Mouse (Mus musculus) A20 (cell line): ENCODE measurements at regions not wholly inside any gene's neighbourhood (a gene's known extent, or its start where the extent isn't known, plus 50 kb on each side); places are given as distances from the start of the nearest gene placed in this dataset.

Experiments
- DNase-seq: peaks from one replicate; pipeline ENCODE4 v3.0.0-alpha.2; 2011; ENCODE audit warnings: low read depth, low spot score

DNA sequence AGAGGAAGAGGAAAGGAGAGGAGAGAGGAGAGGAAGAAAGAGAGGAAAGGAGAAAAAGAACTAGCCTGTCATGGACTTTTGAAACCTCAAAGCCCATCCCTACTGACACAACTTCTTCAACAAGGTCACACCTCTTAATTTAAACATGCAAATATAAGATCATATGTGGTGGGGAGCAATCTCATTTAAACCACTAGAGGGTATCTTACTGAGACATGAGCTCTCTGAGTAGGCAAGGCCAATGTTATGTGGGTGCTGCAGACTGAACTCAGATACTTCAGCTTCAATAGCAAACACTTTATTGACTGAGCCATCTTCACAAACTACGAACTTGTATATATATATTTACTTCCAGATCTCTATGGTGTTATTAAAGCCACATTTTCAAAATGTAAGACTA, 156.9 kb downstream of the Mex3b start:
- no peak for DNase-seq

DNA sequence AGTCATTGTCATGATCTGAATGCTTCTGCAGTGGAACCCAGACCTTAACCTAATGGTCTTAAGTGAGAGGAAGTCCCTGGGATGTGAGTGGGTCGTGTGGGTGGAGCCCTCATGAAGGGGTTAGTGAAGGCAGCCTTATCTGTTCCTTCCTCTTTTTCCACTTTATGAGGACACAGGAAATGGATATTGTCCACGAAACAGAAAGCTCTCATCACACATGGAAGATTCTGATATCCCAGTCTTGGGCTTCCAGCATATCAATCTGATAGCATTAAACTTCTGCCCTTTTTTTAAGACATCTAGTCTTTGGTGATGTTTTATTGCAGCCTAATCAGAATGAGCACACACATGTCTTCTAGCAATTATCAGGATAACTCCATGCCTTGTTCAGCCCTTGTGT, 164.0 kb downstream of the Mex3b start:
- DNase-seq, result no peak

DNA sequence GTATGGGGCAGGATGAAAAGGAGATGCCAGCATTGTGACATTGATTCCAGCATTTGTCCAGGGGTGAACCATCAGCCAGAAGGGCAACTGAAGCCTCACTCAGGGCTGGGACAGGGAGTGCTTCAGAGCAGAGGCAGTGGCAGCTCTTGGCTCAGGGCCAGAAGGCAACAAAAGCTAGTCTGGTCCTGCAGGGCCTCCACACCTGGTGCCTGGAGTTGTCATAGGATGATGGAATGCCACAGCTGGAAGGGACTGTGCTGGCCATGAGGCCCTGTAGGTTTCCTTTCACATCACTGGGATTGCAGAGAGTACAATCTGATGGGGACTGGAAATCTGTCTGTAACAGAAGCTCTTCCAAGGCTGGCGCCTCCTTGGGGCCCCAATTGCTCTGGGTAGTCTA, 164.9 kb downstream of the Mex3b start:
- DNase-seq, result no peak

DNA sequence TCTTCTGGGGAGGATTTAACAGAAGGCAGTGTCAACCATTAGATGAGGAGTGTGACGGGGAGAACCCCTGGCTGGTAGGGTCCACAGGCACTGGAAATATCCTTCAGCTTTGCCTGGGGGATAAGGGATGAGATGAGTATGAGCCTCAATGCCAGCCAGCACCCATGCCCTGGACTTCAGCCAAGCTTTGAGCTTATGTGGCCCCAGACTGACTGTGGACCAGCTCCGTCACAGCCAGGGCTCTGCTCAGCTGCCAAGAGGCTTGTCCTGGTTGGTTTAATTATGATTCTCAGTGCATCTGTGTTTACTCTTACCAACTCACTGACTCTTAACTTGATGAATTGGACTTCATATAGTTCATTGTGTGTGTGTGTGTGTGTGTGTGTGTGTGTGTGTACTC, 165.8 kb downstream of the Mex3b start:
- no peak for DNase-seq

DNA sequence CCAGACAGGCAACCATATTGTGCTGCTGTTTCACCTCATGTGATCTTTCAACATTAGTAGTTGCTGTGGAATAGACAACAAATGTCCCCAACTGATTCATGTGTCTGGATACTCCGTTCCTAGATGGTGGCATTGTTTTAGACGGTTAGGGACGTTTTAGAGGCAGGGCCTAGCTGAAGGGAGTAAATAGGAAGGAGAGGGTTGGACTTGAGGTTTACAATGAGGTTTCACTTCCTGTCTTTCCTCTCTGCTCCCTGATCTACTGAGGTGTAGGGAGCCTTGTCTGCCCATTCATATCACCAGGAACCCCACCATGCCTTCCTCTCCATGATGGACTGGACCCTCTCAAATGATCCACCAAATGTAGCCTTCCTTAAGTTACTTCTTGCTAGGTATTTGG, 168.1 kb downstream of the Mex3b start:
- DNase-seq, result peak; percentile 6

DNA sequence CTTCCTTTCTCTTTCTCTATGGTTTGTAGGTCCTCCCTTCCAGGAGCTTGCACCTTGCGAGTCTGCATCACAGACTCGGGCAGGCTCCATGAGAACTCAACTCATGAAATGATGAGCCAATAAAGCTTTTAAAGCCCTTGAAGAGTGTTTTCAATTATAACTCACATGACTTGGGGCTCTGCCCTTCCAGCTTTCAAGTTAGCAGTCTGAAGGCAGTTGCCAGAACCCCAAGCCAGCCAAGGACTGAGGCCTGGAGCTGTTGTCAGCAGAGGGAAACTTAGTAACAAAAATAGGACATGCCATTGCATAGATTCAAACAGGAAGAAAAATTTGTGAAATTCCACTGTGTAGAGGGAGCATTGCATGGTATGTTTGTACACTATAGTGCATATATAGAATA, 169.3 kb downstream of the Mex3b start:
- DNase-seq, result no peak

DNA sequence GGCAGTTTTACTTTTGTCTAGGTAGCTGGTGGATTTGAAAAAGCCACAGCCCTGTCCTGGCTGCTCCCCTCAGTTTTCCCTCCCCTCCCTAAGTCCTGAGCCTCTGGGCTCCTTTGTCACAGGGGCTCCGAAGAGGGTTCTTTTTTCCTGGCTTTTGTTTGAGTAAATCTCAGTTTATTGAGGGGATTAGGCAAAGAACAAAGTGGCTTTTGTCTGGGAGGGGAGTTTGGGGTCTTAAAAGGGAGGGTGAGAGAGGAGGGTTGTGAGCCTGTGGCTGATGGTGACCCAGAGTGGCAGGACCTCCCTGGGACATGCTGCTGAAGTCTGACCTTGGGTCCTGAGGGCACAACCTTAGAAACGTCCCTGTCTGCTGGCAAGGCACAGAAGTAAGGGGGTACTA, 170.0 kb downstream of the Mex3b start:
- no peak for DNase-seq

DNA sequence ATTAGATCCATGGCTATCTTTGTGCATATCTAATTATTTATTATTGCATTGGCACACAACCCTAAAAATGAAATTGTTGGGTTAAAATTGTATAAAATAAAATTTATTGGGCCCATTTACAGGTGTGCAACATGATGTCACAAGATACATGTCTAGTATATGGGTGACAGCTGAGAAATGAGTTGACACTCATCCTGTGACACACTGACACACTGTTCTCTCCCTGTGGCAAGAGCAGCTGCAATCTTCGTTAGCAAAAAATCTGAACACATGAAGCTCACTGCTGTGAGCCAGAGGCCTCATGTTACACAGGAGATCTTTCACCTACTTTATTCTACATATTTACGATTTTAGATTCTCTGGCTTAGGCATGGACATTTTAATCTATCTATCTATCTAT, 170.6 kb downstream of the Mex3b start:
- DNase-seq, result no peak

DNA sequence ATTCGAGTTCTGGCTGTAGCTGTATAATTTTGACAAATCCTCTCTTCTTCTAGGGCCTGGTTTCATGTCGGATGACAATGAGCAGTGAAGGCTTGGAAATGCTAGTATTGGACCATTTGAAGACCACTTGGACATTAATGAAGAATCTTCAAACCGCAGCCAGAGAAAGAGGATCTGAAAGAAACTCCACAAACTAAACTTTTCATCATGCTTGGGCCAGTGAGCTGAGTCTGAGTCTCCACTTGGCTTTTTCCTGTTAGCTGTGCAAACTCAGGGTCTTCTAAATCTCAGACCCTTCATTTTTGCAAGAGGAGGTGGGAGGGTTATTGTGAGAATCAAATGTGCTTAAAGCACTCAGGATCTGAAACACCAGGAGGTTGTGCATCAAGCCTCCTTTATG, 176.6 kb downstream of the Mex3b start:
- no peak for DNase-seq

DNA sequence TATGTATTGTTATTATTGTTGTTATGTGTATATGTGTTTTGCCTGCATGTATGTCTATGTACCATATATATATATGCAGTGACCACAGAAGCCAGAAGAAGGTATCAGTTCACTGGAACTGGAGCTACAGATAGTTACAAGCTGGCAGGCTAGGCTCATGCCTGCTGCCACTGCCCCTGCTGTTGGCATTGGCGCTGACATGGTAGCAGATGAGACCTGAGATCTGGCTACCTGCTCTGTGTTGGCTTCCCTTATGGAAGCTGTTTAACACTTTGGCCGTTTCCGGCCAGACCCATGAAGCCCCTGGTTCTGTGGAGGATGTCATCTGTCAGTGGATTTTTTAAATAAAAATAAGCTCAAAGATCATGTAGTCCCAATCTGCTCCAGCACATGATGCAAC, 178.1 kb downstream of the Mex3b start:
- DNase-seq, result no peak

DNA sequence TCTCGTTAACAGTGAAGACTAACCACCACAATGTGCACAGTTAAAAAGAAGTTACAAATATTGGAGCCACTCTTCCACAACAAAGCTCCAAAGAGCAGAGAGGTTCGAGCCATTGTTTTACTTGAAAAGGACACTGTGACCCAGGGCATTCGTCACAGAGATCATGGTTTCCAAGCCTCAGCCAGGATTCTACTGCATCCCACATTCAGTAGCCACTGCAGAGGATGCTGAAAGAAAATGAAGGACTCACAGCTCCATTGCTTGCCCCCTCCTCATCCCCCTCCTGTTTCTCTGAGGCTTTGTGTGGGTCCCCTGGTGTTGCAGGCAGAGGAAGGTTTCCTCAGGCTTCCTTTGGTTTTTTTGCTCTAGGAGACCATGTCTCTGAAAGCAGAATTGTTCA, 182.9 kb downstream of the Mex3b start:
- DNase-seq, result no peak

DNA sequence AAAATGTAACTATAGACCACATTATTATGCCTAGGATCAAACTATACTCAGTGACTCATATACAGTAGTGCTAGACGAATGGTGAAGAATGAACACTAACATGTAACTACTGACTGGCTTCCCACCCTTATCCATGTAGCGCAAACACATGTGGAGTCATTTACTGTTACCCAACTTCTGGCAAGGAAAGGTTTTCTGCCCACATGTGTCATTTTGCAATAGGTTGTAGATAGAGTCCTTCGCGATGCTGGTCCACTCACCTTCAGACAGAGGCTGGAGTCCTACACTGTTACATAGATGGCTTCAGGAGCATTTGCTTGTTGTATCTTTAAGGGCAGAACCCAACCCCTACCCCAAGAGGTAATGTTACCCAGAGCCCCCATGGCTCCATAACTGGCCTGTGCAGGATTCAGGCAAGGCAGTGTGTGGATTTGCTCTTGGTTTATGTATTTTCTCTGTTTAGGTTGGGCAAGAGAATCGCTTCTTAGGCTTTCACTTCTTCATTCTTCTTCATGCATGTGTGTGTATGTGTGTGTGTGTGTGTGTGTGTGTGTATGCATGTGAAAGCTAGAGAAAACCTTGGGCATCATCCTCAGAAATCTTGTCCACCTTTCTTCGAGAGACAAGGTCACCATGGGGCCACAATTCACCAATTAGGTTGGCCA, 183.8 kb downstream of the Mex3b start:
- peak; percentile 15 for DNase-seq

DNA sequence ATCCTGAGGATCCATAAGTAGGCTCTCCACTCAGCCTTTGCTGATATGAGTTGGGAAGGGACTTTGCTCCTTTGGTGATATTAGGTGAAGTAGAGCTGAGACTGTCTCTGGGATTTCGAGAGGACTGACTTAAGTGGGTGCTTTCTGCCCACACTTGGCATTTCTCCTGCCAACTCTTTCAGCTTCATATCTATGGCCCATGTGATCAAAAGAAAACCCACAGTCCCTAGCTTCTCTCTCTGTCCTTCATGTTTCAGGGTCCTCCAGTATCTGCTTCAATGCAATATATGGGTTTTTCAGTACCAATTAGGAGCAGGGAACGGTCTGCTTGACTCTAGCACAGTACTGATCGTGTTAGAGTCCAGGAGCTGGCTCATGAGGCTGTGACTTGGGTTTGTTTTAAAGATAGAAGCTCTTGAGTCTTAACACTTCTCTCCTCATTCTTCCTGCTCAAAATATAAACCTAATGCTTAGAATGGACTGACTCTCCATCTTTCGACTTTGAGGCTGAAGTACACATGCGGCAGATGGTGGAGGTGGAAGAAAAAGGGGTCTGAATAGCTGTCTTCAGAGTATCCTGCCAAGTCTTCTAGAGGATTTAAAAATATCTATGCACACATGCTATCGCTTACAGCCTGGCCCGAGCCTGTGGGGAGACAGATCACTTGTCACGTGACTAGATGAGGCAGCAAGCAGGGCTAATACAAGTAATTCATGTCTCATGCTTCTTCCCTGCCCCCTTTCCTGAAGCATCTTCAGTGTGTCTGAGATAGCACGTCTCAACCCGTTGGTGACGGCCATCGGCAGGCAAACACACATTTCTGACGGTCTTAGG, 189.2 kb downstream of the Mex3b start:
- no peak for DNase-seq

DNA sequence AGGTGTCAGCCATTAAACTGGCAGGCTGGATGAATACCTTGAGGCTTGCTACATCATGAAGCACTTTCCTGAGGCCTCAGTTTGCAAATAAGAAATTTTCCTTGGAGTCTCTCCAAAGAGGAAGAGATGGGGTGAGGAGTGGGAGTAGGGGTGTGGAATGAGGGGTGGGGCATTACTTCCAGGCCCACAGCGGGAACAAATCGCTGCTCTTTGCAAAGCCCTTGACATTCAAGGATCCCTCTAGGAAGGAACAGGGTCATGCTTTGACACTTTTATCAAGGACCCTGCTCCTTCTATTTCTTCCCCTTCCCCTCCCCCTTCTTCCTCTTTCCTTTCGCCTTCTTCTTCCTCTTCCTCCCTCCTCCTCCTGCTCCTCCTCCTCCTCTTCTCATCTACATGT, 193.2 kb downstream of the Mex3b start:
- no peak for DNase-seq

DNA sequence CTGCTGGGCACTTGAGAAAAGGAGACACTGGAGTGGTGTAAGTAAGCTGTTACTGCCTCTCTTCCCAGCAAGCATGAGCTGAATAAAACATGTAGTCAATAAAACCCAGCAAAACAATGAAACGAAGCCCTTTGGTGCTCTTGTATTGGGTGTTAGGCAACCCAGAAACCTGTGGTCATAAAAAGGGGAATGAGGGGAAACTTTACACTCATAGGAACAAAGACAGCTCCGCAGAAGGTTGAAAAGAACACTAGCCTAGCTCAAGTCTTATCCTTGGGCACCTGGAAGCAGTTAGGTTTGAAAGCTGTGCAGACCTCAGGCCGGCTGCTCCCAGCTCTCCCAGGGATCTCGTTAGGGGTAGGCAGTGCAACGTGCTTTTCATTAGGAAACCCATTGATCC, 193.6 kb downstream of the Mex3b start:
- no peak for DNase-seq

DNA sequence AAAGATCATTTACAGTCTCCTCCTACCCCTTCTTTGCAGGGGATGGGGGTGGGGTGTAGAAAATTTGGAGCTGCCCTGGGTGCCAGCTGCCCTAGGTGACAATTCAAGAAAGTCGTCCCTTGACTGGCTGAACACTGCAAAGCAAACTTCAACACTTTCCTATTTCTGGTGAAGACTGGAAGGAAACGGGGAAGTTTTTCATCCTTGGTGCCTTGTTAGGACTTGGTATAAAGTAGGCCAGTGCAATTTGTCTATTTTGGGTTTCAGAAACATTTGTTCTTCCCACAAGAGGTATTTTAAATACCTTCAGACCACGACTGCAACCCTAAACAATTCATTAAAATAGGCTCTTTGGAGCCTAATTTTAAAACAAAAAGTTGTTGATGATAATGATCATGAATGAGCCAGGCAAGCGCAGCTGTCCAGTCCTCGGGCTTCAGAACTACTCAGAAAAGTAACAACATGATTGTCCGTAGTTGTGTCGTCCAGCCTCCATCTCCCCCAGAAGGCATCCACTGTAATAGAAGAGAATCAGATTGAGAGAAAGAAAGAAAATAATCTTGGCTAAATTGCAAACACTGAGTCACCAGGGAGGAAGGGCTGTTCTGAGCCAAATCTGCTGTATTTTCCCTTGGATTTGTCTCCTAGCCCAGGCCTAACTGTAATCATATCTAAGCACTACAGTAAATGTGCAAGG, 194.2 kb downstream of the Mex3b start:
- DNase-seq, result no peak

DNA sequence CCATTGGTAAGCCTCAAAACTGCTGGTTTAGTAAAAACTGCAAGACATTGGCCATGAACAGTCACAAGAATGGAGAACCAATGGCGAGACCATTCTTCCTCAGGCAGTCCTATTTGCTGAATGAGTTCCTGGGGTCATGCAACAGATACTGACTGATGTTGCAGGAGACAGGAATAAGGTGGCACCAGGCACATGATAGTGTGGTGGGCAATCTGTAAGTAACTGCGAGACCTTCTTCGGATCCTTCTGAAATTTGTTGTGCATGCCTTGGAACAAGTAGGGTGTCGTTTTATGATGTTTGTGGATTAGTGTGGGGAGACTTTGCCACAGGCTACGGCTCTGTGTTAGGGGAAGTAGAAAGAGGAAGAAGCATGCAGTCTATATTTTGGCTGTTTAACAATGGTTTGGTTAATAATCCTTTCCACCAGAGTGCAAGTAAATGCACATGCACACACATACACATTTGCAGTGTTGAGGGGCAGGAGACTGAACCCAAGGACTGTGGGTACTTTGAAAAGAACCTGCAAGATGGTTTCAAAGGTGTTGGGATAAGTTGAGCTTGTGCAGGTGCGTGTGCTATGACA, 194.9 kb downstream of the Mex3b start:
- DNase-seq, result no peak

DNA sequence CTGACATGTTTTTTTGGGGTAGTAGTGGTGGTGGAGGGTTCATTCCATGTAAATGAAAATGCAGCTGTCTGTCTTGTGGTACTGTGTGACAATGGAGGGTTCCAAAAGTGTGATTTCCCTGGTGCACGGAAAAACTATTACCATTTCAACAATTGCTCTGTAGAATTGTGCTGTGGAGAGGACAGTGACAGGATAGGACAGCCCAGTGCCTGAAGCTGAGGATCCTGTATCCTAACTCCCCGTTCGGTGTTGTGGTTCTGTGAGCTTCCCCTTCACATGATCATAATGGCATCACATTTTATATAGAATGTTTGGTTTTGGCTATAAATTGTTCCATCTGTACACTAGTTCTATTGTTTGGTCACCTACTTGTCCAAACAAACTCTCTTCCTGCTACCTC, 196.4 kb downstream of the Mex3b start:
- DNase-seq, result no peak

DNA sequence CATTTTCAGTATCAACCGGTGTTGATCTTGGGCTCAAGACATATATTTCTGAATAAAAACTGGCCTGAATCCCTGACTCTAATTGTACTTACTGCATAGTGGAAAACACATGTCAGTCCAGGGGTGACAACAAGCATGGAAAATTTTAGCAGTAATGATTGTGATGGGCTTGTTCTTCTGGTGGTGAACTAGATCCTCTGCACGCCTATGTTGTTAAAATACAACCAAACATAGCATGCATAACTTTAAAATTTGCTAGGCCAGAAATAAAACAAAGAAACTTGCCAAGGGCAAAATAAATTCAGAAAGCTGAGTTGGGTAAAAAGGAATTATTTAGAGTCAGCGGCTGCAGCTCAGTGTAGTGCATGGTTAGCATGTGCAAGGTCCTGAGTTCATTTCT, 198.2 kb downstream of the Mex3b start:
- no peak for DNase-seq

DNA sequence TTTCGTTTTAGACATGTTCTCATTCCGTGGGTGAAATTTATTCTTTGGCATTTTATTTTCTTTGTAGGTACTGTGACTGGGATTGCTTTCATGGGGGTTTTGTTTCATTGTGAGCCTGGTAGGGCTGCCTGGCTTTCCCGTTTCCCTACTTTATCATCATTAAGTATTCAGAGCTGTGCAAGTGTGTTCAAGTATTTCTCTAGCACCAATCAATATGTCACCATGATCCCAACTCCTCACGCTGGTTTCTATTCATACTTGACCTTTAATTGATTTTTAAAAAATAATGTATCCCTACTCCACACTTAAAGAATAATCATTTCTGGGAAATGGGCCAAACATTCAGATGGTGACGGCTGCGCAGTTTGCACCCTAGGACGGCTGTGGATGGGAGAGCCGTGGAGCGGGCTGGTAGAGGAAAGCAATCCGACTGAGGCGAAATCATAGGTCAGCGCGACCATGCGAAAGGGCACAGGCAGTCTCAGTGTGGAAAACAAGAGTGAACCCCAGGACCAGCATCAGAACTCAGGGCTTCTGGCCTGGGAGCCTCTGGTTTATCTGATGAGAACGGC, 207.4 kb downstream of the Mex3b start:
- DNase-seq, result no peak

DNA sequence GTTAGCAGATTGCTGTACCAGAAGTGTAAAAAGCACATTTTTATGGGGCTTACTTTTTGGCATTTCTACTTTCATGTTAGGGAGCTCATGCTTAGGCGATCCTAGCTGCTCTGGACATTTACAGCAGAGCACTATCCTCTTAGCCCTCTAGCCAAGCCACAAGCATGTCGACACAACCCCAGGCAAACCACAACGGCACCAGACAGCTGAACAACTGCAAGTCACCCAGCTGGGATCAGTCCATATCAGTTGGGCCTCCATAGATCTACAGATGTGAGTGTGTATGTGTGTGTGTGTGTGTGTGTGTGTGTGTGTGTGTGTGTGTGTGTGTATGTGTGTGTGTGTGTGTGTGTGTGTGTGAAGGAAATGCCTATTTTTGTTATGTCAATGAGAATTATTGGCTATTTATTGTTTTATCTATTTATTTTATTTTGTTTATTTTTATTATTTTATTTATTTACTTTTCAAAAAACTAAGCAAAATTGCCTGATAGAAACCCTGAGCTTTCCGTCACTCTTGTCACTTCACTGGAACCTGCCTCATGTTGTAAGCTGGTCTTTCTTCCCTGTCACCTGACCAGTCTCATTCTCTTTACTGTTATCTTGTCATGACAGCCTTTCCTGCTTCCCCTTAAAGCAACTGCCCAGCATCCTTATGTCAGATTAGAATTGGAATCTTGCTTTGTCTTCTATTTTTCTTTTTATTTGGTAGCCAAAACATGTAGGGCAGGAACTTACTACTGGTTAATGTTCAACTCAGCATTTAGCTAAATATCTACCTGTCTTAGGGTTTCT, 208.2 kb downstream of the Mex3b start:
- DNase-seq, result no peak
